Mouse (Mus musculus): ENCODE measurements around the gene Naa80.

- no peak for TF ChIP-seq CTCF (IDR thresholded peaks at IDR 0.05; ENCODE audit: low read depth, low read length)
- TF ChIP-seq POLR2A (IDR thresholded peaks at IDR 0.05; ENCODE audit: extremely low read depth, insufficient read depth, low read length), result no peak
These were observed 22.6 kb downstream of the Naa80 start for GRCm38 (mm10) chr9:107601275-107601674.
